Mouse (Mus musculus) adrenal gland, adult (tissue): ENCODE measurements at regions not wholly inside any gene's neighbourhood (a gene's known extent, or its start where the extent isn't known, plus 50 kb on each side); places are given as distances from the start of the nearest gene placed in this dataset.

Experiments used
- DNase-seq, 2 experiments: peaks; one replicate each; pipeline ENCODE4 v3.0.0; 2022 to 2023; ENCODE audit warnings: low spot score in 1 of 2; ENCODE audit not compliant: inconsistent age in 2 of 2

- no peak for DNase-seq
Observed at GRCm38 (mm10) chr12:110070506-110070905, 208.4 kb upstream of the Dio3 start.

GRCm38 (mm10) chr12:110071823-110072222, 207.0 kb upstream of the Dio3 start:
- no peak for DNase-seq

- DNase-seq: no peak
Observed at GRCm38 (mm10) chr12:110074921-110075320, 203.9 kb upstream of the Dio3 start.

- DNase-seq: peak; percentile 90 to 96
Observed at GRCm38 (mm10) chr12:110077211-110077884, 201.5 kb upstream of the Dio3 start.

GRCm38 (mm10) chr12:110078081-110078505, 200.8 kb upstream of the Dio3 start:
- peak; percentile 86 to 94 for DNase-seq

GRCm38 (mm10) chr12:110081831-110082615, 196.8 kb upstream of the Dio3 start:
- no peak for DNase-seq

GRCm38 (mm10) chr12:110082921-110083320, 195.9 kb upstream of the Dio3 start:
- peak; percentile 70 to 89 for DNase-seq

- peak in 1 of 2 experiments; percentile 54 for DNase-seq
Observed at GRCm38 (mm10) chr12:110083471-110083870, 195.4 kb upstream of the Dio3 start.

- peak in 1 of 2 experiments; percentile 24 for DNase-seq
Observed at GRCm38 (mm10) chr12:110086921-110087320, 191.9 kb upstream of the Dio3 start.

- peak; percentile 82 to 88 for DNase-seq
Observed at GRCm38 (mm10) chr12:110087812-110088211, 191.1 kb upstream of the Dio3 start.

- DNase-seq: no peak
Observed at GRCm38 (mm10) chr12:110102186-110102585, 176.7 kb upstream of the Dio3 start.

GRCm38 (mm10) chr12:110112051-110112722, 166.7 kb upstream of the Dio3 start:
- no peak for DNase-seq

GRCm38 (mm10) chr12:110112723-110113105, 166.2 kb upstream of the Dio3 start:
- no peak for DNase-seq

GRCm38 (mm10) chr12:110120141-110120540, 158.7 kb upstream of the Dio3 start:
- no peak for DNase-seq

GRCm38 (mm10) chr12:110122976-110123375, 155.9 kb upstream of the Dio3 start:
- DNase-seq: no peak

- no peak for DNase-seq
Observed at GRCm38 (mm10) chr12:110126525-110126924, 152.3 kb upstream of the Dio3 start.

GRCm38 (mm10) chr12:110145379-110145778, 133.5 kb upstream of the Dio3 start:
- no peak for DNase-seq

GRCm38 (mm10) chr12:110154225-110154962, 124.5 kb upstream of the Dio3 start:
- DNase-seq: peak; percentile 63 to 82

GRCm38 (mm10) chr12:110154963-110155325, 123.9 kb upstream of the Dio3 start:
- DNase-seq: peak; percentile 46 to 79

- DNase-seq: peak; percentile 63 to 74
Observed at GRCm38 (mm10) chr12:110156441-110156840, 122.4 kb upstream of the Dio3 start.
